Mouse (Mus musculus): ENCODE measurements at regions not wholly inside any gene's neighbourhood (a gene's known extent, or its start where the extent isn't known, plus 50 kb on each side); places are given as distances from the start of the nearest gene placed in this dataset.
"Not testable (repeated sequence)": the region's sequence is repeated elsewhere in the genome, so short reads cannot be mapped to it uniquely, and the experiment has no call there.

DNA sequence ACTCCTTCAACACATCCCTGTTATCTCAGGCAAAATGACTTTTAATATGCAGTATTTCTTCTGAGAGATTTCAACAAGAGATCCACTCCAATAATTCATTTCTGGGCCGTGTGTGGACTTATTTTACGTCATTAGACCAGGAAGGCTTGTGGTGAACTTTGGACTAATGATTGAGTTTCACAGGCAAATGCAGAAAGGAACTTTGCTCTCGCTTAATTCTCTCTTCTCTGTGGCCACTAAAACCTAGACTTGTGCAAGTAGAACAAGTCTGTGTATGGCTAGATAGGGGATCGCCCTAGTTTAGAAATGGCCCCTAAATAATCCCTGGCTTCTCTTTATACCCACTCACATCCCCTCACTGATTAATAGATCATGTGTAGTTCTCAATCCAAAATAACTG lies 50.6 kb upstream of the Ppp1r12a start:
- no peak for DNase-seq (ENCODE audit: low read depth, low spot score)

DNA sequence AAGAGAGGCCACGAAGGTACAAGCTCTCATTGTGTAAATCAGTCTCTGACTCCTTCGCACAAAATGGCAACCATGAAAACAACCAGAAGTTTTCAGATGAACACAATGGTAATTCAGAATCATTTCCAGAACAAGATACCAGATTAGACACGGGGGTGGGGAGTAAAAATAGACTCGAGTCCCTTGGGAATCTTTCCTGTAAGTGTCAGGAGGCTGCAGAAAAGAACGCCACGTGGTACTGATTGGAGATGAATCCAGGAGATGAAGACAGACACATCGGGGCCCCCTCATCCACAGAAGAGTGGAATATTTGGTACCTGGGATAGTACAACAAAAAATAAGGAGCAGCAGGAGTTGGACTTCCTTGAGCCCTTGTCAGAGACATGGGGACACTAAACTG lies 51.1 kb upstream of the Ppp1r12a start:
- no peak for DNase-seq (ENCODE audit: low read depth, low spot score)

DNA sequence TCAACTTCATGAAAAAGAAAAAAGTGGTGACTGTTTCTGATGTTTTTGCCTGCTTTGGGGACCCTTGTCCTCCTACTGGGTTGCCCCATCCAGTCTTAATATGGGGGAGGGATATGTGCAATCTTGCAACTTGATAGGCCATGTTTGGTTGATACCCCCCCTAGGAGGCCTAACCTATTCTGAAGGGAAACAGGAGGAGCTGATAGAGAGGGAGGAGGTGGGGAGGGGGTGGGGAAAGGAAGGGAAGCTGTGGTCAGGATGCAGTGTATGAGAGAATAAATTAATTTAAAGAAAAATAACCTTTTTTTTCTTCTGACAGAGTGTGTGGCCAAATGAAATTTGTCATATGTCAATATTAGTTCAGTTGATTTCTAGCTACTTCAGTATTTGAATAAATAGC lies 51.8 kb upstream of the Ppp1r12a start:
- no peak for DNase-seq (ENCODE audit: low read depth, low spot score)

DNA sequence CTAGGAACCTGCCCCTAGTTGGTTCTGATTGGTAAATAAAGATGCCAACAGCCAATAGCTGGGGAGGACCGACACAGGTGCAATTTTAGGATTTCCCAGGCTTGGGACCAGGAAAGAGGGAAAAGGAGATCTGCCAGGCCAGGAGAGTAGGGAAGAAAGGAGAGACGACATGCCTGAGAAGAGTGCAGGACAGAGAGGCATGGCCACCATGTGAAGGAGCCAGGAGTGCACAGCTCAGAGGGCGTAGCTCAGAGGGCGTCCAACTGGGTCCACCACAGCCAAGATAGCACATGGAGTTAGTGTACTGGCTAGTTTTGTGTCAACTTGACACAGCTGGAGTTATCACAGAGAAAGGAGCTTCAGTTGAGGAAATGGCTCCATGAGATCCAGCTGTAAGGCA lies 53.5 kb upstream of the Ppp1r12a start:
- not testable (repeated sequence) for DNase-seq (ENCODE audit: low read depth, low spot score)

DNA sequence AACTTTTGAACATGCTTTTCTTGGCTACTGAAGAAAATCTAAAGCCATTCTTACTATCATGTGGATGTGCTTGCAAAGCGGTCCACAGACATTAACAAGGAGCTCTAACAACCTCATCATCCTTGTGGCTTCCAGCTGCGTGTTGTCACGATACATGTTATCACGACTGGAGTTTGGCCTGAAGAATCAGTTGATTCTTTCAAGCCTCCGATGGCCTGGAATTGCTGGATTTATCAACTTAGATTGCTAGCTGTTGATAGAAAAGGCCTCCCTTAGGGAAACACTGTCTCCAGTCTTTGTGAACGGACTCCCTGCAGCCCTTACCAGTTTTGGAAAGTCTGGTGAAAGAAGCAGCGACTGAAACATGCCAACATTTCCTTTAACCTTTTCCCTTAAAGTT lies 60.5 kb upstream of the Ppp1r12a start:
- no peak for DNase-seq (ENCODE audit: low read depth, low spot score)

DNA sequence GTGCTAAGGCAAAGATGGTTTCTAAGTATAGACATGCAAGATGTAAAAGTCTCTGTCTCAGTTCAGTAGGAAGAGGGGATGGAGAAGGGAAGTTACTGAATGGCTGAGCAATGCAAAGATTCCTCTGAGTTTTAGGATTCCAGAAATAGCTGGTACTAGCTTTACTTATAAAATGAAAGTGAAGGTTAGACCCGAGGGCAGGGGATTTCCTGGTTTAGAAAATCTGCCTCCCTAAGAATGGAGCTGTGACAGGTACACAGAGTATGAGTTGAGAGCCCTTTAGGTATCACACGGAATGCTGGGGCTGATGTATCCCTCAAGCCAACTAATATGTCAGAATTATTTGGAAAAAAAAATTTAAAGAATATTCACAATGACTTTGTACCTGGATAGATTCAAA lies 69.0 kb upstream of the Ppp1r12a start:
- no peak for DNase-seq (ENCODE audit: low read depth, low spot score)

DNA sequence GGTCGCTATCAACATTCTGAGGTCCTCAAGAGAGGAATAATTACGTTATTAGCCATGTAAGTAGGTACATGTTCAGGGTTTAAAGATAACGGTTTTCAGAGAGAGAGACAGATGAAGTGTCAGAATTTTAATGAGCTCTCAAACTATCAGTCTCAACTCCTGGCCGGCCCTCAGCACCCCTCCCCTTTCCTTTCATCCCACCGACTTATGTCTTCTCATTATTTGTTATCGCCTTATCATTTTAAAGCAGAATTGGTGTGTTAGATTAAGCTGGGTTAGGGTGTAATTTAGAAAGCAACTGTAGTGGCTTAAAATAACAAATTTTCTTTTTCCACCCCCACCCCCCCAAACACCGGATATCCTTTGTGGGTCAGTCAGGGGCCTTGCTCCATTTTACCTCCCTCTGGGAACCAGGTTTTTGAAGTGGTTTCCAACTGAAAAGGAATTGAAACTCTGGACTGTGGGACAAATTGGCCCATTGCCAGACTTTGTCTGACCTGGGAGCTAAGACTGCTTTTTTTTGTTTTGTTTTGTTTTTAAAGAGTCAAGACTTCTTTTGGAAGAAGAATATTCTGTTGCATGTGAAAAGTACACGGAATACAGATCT lies 72.5 kb upstream of the Ppp1r12a start:
- DNase-seq (ENCODE audit: low read depth, low spot score), result no peak

DNA sequence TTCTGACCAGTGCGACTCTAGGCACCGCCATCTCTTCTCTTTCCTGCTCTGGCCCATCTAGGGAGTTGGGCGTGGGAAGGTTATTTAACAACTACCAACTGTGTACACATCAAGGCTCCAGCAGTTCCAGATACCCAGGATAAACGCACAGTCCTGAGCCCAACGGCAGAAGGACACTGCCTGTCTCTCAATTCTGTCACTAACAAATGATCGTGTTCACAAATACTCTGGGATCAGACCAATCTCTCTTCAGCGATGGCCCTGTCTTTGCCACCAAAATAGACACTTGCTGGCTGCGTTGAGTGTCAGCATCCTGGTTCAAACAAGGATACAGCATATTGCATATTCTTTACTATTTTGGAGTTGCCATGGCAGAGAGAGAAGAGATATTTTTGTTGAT lies 73.1 kb upstream of the Ppp1r12a start:
- DNase-seq (ENCODE audit: low read depth, low spot score), result no peak

DNA sequence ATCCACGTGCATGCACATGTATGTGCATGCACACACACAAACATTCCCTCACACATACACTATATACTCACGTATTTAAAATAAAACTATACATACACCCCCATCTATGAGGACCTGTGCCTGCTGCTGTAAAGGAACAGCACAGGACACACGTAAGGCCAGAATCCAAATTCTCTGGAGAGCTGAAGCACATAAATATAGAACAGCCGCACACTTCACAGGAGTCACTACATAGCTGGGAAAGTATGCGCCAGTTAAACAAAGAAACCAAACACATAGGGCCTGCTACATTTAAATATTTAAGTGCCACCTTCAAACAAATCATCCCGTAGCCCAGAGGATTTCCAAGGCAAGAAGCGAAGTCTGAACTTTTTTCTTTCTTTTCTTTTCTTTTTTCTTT lies 73.8 kb upstream of the Ppp1r12a start:
- DNase-seq (ENCODE audit: low read depth, low spot score), result no peak

DNA sequence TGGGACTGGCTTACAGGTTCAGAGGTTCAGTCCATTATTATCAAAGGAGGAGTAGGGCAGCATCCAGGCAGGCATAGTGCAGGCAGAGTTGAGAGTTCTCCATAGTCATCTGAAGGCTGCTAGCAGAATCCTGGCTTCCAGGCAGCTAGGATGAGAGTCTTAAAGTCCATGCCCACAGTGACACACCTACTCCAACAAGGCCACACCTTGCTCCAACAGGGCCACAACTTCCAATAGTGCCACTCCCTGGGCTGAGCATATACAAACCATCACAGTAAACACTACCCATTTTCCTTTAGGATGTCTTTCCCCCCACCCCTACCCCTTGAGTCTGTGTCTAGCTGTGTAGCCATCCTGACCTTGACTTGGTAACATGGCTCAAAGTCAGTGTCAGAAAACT lies 78.8 kb upstream of the Ppp1r12a start:
- DNase-seq (ENCODE audit: low read depth, low spot score), result no peak

DNA sequence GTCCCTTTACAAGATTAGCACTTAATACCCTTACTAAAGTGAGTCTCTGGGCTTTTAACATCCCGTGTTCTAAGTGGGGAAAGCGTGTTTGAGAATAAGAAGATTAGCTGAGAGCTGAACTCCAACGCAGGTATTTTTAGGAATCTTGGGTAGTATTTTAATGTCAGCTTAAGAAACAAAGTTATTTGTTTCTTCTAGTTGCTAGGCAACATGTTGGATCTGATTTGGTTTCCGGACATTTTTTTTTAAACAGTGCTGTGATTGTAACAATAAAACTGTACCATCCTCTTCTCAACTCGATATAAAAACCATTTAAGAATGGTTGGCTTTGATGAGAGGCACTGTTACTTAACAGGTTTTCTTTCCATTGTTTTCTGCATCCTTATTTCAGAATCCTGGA lies 86.8 kb upstream of the Ppp1r12a start:
- DNase-seq (ENCODE audit: low read depth, low spot score), result no peak

DNA sequence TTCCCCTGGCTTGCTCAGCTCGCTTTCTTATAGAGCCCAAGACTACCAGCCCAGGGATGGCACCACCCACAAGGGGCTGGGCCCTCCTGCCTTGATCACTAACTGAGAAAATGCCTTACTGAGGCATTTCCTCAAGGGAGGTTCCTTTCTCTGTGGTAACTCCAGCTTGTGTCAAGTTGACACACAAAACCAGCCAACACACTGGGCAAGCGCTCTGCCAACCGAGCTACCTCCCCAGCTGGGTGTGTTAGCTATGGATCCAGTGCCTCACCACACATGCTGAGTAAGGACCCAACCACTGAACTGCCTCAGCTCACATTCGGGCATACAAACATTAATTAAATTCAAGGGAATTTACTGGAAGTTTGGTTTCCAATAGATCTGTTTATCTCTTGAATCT lies 88.2 kb upstream of the Ppp1r12a start:
- DNase-seq (ENCODE audit: low read depth, low spot score), result no peak

DNA sequence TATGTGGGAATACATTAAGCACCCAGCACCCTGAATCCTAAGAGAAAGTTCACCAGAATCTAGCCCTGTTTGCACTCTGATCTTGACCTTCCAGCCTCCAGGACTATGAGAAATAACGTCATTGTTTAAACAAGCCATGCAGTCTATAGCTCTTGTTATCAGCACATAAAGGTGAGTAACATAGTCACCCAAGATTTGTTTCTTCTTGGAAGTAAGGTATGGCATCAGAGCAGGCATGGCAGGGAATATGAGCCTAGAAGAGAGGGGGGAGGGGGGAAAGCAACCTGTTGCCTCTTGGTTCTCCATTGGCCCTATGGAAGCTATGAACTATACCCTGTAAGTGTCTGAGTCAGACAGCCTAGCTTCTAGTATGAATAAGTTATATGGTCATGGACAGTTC lies 89.8 kb upstream of the Ppp1r12a start:
- DNase-seq (ENCODE audit: low read depth, low spot score), result no peak

DNA sequence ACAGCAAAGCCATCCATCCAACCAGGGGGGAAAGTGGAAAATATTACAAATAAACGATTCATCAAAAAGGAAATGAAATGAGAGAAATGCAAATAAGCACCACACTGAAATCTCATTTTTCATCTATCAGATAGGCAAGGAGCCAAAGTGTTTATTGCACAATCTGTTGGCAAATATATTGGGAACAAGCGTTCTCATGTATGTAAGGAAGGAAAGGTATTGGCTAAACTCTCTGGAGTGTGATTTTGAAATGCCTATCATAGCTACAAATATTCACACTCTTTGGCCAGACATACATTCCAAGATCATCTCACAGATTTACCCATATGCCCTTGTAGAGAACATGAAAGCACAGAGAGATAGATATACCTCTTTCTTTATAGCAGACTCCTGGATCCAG lies 90.6 kb upstream of the Ppp1r12a start:
- DNase-seq (ENCODE audit: low read depth, low spot score), result no peak

DNA sequence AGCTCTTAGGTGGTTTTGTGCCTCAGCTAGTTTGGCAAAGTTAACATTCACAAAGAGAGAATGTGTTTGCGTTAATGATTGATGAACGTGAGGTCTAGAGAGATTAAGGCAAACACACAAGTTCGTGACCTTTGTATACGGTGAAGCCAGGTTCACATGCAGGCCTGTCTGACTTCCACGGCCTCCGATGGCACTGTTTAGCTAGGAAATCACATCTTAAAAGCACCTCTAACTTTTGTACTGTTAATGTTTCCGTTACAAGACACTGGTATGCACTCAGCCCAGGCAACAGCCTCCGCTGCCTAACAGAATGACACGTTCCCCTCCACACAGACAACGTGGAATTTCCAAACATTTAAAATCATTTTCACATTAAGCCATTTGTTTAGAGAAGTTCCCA lies 94.3 kb upstream of the Ppp1r12a start:
- DNase-seq (ENCODE audit: low read depth, low spot score), result no peak

DNA sequence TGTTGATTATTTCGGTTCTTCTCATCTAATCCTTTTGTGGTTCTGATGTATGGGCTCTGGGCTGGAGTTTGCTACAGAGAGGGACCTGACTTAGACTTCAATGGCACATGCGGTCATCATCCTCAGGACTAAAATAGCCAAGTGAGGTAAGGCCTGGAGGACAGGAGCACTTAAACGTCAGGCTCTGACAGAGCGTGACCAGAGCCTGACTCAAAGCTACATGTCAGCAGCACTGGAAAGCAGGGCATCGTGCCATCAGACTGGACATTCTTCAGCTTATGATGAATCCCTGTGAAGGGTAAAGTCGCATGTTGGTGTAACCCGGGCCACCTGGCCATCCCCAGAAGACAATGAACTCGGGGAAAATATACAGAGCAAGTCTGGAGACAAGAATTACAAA lies 95.8 kb upstream of the Ppp1r12a start:
- DNase-seq (ENCODE audit: low read depth, low spot score), result no peak

DNA sequence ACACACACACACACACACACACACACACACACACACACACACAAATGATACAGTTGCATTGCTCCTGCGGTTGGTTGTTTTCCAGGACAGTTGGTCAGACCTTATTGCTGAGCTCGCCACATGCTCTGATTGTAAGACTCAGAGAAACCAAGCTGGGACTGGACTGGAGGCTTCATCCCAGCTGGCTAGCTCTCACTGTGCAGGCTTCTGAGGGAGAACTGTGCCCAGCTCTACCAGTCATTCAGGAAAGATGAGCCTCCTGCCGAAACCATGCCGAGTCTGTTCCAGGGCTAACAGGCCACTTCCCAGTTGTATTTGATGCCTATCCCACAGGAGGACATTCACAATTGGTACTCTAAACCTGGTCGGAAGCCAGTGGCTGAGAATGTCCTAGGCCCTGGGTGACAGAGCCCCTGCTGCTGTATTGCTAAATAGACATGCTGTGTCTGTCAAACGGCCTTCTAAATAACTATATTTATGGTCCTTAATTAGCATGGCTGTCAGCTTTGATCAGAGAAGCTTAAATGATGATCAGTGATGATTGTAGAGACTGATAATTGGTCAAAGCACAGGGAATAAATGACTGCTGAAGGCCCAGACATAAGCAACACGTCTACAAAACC lies 100.1 kb upstream of the Ppp1r12a start:
- DNase-seq (ENCODE audit: low read depth, low spot score), result no peak

DNA sequence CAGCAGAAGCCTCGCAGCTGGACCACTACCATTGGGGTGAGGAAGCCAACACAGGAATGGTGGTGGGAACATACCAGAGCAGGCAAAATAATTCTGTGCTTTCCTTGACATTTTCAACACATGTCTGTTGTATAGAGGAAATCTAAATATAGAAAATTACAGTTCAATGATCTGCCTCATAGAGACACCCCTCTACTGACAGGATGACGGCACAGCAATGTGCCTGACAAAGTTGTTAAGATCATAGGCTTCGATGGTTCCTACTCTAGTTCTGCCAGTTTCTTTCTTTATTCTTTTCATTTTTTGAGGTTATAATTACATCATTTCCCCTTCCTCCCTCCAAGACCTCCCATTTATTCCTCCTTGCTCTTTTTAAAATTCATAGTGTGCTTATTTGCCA lies 101.4 kb upstream of the Ppp1r12a start:
- DNase-seq (ENCODE audit: low read depth, low spot score), result no peak

DNA sequence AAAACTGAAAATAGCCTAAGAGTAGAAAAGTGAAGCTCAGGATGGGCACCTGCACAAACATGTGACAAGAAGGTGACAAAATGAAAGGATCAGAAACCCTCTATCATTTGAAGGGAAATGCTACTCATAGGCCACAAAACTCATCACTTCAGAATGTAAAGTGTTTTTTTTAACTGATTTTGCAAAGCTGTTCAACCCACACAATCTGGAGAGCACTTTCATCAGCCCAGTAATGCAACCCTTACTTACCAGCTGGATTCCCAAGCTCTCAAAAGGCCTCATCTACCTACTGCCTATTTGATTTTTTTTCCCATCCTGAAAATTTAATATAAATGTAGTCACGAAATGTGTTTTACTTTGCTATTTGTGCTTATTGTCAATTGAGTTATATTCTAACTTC lies 110.4 kb upstream of the Ppp1r12a start:
- DNase-seq (ENCODE audit: low read depth, low spot score), result no peak

DNA sequence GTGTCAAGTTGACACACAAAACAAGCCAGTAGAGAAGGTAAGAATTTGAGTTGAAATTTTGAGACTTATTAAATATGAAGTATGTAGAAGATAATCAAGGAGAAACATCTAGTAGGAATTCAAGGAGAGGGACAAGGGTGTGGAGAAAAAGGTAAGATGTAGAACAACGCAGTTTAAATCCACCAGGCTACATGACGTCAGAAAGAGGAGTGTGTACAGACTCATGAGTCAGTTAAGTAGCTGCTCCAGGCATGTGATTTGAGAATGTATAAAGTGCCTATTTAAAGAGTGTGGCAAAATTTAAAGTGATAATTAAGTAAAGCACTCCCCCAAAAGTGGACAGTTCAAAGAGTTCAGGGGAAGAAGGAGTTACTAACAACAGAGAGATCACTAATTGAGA lies 113.6 kb upstream of the Ppp1r12a start:
- DNase-seq (ENCODE audit: low read depth, low spot score), result no peak

DNA sequence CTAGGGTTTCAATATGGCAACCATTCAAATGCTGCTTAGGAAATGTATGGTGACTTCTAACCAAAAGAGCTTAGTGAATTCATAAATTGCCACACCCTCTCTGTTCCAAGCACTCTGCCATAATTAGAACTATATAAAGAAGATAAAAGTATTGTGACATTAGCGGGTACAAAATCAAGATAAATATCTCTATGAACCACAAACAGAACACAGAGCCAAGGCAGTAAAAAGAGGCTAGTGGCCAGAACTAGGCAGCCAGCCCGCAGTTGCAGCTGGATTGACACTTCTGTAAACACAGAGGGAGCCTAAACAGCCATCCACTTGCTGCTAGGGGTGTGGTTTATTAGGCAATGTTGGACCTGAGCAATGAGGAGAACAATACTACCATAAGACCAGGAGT lies 118.5 kb upstream of the Ppp1r12a start:
- no peak for DNase-seq (ENCODE audit: low read depth, low spot score)

DNA sequence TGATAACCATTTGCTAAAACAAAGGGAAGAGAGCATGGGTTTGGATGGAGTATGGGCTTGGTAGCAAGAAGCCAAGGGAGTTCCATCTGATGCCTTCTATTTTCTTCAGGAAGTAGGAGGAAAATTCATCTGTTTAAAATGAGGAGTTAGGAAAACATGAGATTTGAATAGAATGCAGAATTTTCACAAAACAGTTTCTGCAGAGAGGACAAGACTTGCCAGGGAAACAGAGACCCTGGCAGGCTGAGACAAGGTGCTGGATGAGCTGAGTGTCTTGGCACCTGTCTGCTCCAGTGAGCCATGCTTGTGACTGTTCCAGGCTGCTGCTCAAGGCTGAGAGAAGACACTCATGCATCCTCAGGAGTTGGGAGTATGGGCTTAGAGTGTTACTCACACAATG lies 122.0 kb upstream of the Ppp1r12a start:
- no peak for DNase-seq (ENCODE audit: low read depth, low spot score)

DNA sequence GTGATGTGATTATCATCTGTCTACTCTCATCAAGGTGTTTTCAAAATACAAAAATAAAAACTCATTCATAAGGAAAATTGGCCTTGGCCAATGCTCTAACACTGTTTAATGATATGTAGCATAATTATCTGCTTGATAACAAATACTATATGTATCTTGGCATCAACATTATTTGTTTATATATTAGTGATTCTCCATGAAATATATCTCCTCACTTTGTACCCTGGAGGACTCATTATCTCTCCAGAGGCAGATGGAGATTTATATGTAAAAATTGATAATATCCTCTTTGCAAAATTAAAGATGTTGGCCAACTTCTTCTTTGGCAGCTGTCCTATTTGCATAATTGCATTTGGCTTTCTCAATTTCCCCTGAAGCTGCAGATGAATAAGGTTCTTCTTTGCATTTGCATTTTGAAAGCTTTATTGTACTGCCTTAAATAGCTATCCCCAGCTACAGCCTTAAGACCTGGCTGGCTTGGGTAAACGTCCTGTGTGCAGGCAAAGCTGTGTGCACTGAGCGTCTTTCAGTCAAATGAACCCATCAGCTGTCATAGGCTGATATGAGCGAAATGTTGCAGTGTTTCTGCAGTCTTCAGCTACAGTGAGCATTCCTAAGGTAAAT lies 124.7 kb upstream of the Otogl start:
- DNase-seq (ENCODE audit: low read depth, low spot score), result no peak

DNA sequence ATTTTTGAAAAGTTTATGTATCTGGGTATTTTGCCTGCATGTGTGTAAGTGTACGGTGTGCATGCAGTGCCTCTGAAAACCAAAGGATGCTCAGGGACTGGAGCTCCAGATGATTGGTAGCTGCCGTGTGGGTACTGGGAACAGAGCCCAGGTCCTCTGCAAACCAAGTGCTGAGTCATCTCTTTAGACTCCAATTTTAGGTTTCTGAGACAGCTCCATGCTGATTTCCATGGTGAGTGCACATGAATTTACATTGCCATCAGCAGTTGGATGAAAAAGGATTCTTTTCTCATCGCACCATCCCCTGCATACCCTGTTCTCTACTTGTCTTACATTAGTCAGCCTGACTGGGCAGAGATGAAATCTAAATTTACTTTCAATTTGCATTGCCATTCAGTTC lies 122.1 kb upstream of the Otogl start:
- DNase-seq (ENCODE audit: low read depth, low spot score), result no peak
